Mouse (Mus musculus): ENCODE measurements around the gene Aspscr1. TPM values are rescaled to one million over a fixed set of nuclear protein-coding genes. Genes with fewer than 3 reads are reported as not detected.
"Not testable (repeated sequence)": the region's sequence is repeated elsewhere in the genome, so short reads cannot be mapped to it uniquely, and the experiment has no call there.

The Aspscr1 gene
- polyA plus RNA-seq, 1 experiment: 234 TPM

DNA sequence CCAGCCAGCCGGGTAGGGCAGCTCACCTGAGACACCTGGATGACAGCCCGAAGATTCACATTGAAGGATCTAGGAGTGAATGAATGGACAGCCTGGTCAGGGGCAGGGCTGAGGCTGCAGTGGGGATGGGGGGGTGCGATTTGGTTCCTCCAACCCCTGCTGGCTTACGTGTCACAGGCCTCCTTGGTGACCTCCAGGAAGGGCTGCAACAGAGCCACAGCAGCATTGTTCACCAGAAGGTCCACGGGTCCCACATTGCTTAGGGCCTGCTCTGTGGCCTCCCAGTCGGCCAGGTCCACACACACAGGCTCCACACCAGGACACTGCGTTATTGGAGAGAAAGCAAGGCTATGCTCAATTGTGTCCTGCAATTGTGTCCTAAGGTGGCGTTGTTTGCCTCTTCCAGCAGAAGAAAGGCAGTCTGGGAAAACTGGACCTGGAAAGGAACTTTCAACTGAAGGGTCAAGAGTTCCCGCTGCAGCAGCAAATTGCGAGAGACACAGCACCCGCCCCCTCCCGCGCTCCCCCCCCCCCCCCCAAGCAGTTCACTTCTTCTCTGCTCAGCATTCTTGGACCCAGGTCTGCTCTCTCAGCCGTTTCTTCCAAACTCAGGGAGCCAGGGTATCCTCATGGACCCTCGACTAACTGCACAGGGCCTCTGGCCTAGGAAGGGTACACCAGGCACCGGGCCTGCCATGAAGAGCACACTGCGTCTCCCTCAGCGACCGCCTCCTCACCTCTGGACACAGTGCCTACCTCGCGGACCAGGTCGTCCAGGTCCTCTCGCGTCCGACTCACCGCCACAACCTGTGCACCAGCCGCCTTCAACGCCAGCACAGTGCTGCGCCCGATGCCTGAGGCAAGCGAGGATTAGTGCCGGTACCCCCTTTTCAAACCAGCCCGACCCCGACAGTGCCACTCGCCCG, 53.7 kb downstream of the Aspscr1 start:
- Histone ChIP-seq H3K4me1 (ENCODE audit: control insufficient read depth, insufficient read depth, low read length) (peaks cover 18% of the 10 kb centered on the region), H3K27ac (ENCODE audit: control insufficient read depth, insufficient read depth, low read depth, low read length) (no peak overlapping the region), H3K4me3 (ENCODE audit: control insufficient read depth, low read depth, low read length) (peak overlapping the region; percentile 71), H3K27me3 (ENCODE audit: control insufficient read depth, insufficient read depth, low read length) (no peaks in the 10 kb centered on the region), H3K36me3 (ENCODE audit: control insufficient read depth, insufficient read depth, low read length) (no peaks in the 10 kb centered on the region)
- TF ChIP-seq POLR2A (IDR thresholded peaks at IDR 0.05; ENCODE audit: control insufficient read depth, low read depth, low read length) (no peak), CTCF (IDR thresholded peaks at IDR 0.05; ENCODE audit: control insufficient read depth, insufficient read depth, insufficient replicate concordance, low read depth, low read length) (no peak)

DNA sequence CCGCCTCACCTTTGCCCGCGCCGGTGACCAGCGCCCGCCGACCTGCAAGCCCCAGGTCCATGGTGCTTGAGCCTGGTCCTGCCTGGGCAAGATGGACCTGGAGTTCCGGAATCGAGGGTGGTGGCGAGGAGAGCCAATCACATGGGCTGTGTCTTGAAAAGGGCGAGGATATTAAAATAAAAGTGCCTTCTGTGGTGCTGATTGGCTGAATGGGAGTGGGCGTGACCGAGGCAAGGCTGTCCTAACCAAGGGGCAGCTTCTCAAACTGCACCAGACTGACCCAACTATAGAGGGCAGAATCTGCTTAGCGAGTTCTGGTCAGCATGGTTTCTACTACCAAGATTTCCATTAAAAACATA, 54.4 kb downstream of the Aspscr1 start, which contains the start of gene Dcxr:
TSS of gene Dcxr (minus strand) at position 113 of the 359 bp plus-strand sequence.
- H3K4me1 ChIP-seq (ENCODE audit: control insufficient read depth, insufficient read depth, low read length): peaks cover 12% of the 10 kb centered on the region
- H3K4me3 ChIP-seq (ENCODE audit: control insufficient read depth, low read depth, low read length): peak within 1 kb of the TSS; percentile 71
- H3K36me3 ChIP-seq (ENCODE audit: control insufficient read depth, insufficient read depth, low read length): no peaks in the 10 kb centered on the region
- TF ChIP-seq POLR2A (IDR thresholded peaks at IDR 0.05; ENCODE audit: control insufficient read depth, low read depth, low read length) (no peak), CTCF (IDR thresholded peaks at IDR 0.05; ENCODE audit: control insufficient read depth, insufficient read depth, insufficient replicate concordance, low read depth, low read length) (peak; percentile 27; the same call in 1 of the 2 replicates)
- H3K27ac ChIP-seq (ENCODE audit: control insufficient read depth, insufficient read depth, low read depth, low read length): no peak within 1 kb of the TSS
- no peaks in the 10 kb centered on the region for H3K27me3 ChIP-seq (ENCODE audit: control insufficient read depth, insufficient read depth, low read length)

DNA sequence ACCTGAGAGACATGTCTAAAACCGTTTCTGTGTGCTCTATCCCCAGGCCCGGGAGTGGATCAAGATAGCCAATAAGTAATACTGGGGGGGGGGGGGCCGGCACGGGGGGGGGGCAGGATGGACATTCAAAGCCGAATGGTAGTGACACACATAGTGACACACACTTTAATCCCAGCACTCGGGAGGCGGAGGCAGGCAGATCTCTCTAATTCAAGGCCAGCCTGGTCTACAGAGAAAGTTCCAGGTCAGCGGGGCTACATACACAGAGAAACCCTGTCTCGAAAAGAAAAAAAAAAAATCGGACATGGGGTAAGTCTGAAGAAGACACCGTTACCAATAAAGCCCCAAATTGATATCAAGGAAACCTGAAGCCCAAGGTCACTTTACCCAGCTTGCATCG, 54.8 kb downstream of the Aspscr1 start:
- H3K27ac ChIP-seq (ENCODE audit: control insufficient read depth, insufficient read depth, low read depth, low read length): no peak overlapping the region
- TF ChIP-seq CTCF (IDR thresholded peaks at IDR 0.05; ENCODE audit: control insufficient read depth, insufficient read depth, insufficient replicate concordance, low read depth, low read length): no peak
- no peak for TF ChIP-seq POLR2A (IDR thresholded peaks at IDR 0.05; ENCODE audit: control insufficient read depth, low read depth, low read length)
- H3K4me1 ChIP-seq (ENCODE audit: control insufficient read depth, insufficient read depth, low read length): peaks cover 9% of the 10 kb centered on the region; the same call in 1 of the 2 replicates
- no peaks in the 10 kb centered on the region for H3K27me3 ChIP-seq (ENCODE audit: control insufficient read depth, insufficient read depth, low read length)
- H3K4me3 ChIP-seq (ENCODE audit: control insufficient read depth, low read depth, low read length): no peak overlapping the region
- no peaks in the 10 kb centered on the region for H3K36me3 ChIP-seq (ENCODE audit: control insufficient read depth, insufficient read depth, low read length)

DNA sequence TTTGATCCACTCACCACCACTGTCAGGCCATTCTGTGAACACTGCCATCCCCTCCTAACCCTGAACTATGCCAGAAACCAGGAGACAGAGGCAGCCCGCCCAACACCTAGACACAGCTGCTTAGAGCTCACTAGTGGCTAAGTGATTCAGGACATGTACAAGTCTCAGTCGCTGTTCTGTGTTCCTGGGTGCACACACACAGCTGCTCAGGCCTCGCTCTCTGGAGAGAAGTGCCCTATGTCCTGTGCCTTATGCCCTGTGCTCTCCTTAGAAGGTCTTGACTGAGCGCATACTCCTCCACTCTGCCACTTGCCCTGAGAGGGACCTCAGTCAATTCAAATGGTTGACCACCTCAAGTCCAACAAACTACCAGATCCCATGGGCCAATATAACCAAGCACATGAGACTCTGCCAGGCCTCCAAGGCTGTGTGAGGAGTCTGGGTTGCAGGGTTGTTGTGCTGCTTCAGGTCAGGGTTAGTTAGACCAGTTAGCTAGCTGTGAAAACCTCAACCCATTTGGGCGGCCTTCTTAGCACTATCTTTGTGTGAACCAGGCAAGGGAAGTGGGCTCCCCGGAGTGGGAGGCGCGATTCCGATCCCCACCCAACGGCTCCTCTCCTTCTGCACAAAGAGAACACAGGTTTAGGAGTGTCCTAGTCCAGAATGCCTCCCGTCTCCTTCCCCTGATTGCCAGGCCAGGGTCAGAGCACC, 55.9 kb downstream of the Aspscr1 start:
- TF ChIP-seq CTCF (IDR thresholded peaks at IDR 0.05; ENCODE audit: control insufficient read depth, insufficient read depth, insufficient replicate concordance, low read depth, low read length): no peak
- no peak for TF ChIP-seq POLR2A (IDR thresholded peaks at IDR 0.05; ENCODE audit: control insufficient read depth, low read depth, low read length)
- Histone ChIP-seq H3K27ac (ENCODE audit: control insufficient read depth, insufficient read depth, low read depth, low read length) (no peak overlapping the region), H3K36me3 (ENCODE audit: control insufficient read depth, insufficient read depth, low read length) (no peaks in the 10 kb centered on the region), H3K4me1 (ENCODE audit: control insufficient read depth, insufficient read depth, low read length) (peaks cover 9% of the 10 kb centered on the region; the same call in 1 of the 2 replicates), H3K27me3 (ENCODE audit: control insufficient read depth, insufficient read depth, low read length) (no peaks in the 10 kb centered on the region), H3K4me3 (ENCODE audit: control insufficient read depth, low read depth, low read length) (no peak overlapping the region)

DNA sequence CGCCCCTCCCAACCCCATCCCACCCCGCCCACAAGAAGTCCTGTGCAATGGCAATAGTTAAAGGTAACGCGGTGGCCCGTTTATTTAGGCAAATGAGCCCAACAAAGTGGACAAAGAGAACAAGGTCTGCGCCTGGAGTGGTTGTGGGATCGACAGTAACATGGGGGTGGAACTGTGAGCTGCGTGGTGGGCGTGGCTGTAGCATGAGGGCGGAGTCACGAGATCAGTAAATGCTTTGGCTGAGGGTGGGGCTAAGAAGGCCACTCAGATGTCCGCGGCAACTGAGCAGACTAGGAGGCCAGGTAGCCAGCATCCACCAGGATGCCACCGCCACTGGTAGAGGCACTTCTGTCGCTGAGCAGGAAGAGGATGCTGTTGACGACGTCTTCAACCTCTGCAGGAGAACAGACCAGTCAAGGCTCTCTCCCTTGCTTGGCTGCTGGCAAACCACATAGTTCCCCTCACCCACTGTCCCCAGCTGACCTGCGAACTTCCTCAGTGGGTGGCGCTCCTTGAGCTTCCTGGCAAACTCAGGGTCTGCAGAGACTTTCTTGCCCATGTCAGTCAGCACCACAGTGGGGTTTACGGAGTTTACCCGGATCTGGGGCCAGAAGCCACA, 56.8 kb downstream of the Aspscr1 start:
- H3K27ac ChIP-seq (ENCODE audit: control insufficient read depth, insufficient read depth, low read depth, low read length); H3K36me3 ChIP-seq (ENCODE audit: control insufficient read depth, insufficient read depth, low read length); H3K4me1 ChIP-seq (ENCODE audit: control insufficient read depth, insufficient read depth, low read length); H3K4me3 ChIP-seq (ENCODE audit: control insufficient read depth, low read depth, low read length); H3K27me3 ChIP-seq (ENCODE audit: control insufficient read depth, insufficient read depth, low read length): not testable (repeated sequence)

DNA sequence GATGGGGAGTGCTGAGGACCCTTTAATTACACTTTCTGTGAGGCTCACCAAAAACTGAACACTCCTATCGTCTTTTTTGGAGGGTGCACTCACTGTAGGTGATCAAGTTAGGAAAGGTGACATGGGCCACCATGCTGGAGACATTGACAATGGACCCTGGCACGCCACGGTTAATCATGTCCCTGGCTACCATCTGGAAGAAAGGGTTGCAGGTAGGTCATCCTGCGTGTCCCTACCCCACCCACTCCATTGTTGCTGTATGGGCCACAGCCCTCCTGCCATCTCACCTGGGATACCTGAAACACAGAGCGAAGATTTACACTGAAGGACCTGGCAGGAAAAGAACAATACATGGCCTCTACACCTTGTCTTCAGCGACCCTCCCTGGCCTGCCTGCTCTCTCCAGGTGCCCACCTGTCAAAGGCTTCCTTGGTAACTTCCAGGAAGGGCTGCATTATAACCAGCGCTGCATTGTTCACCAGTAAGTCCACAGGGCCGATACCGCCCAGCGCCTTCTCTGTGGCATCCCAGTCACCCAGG, 57.6 kb downstream of the Aspscr1 start:
- TF ChIP-seq POLR2A (IDR thresholded peaks at IDR 0.05; ENCODE audit: control insufficient read depth, low read depth, low read length) (no peak), CTCF (IDR thresholded peaks at IDR 0.05; ENCODE audit: control insufficient read depth, insufficient read depth, insufficient replicate concordance, low read depth, low read length) (no peak)
- Histone ChIP-seq H3K36me3 (ENCODE audit: control insufficient read depth, insufficient read depth, low read length) (no peaks in the 10 kb centered on the region), H3K27me3 (ENCODE audit: control insufficient read depth, insufficient read depth, low read length) (no peaks in the 10 kb centered on the region), H3K4me1 (ENCODE audit: control insufficient read depth, insufficient read depth, low read length) (peaks cover 9% of the 10 kb centered on the region; the same call in 1 of the 2 replicates), H3K27ac (ENCODE audit: control insufficient read depth, insufficient read depth, low read depth, low read length) (no peak overlapping the region), H3K4me3 (ENCODE audit: control insufficient read depth, low read depth, low read length) (no peak overlapping the region)

DNA sequence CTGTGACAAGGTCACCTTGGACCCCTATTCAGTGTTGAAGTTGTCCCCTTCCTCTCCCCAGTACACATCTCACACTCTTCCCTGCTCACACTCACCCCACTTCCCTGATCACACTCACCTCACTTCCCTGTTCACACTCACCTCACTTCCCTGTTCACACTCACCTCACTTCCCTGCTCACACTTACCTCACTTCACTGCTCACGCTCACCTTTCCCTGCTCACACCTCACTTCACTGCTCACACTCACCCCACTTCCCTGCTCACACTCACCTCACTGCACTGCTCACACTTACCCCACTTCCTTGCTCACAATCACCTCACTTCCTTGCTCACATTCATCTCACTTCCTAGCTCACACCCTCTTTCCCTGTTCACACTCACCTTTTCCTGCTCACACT, 58.6 kb downstream of the Aspscr1 start:
- no peaks in the 10 kb centered on the region for H3K27me3 ChIP-seq (ENCODE audit: control insufficient read depth, insufficient read depth, low read length)
- H3K4me3 ChIP-seq (ENCODE audit: control insufficient read depth, low read depth, low read length): no peak overlapping the region
- TF ChIP-seq CTCF (IDR thresholded peaks at IDR 0.05; ENCODE audit: control insufficient read depth, insufficient read depth, insufficient replicate concordance, low read depth, low read length): no peak
- TF ChIP-seq POLR2A (IDR thresholded peaks at IDR 0.05; ENCODE audit: control insufficient read depth, low read depth, low read length): no peak
- no peaks in the 10 kb centered on the region for H3K36me3 ChIP-seq (ENCODE audit: control insufficient read depth, insufficient read depth, low read length)
- H3K4me1 ChIP-seq (ENCODE audit: control insufficient read depth, insufficient read depth, low read length): peaks cover 8% of the 10 kb centered on the region; the same call in 1 of the 2 replicates
- H3K27ac ChIP-seq (ENCODE audit: control insufficient read depth, insufficient read depth, low read depth, low read length): no peak overlapping the region

All from testis, adult 2 months (tissue).